Mouse (Mus musculus): ENCODE measurements around the gene Gm49395. TPM values are rescaled to one million over a fixed set of nuclear protein-coding genes. Genes with fewer than 3 reads are reported as not detected.

Gene Gm49395
- polyA plus RNA-seq (2021) = 2.2 TPM

- ATAC-seq = peak; percentile 96
- H3K27me3 ChIP-seq = no peaks in the 10 kb centered on the region
- in situ Hi-C loops (cut with MboI; ENCODE audit: low pct_unique_long_range_greater_than_20kb) = loop anchor here (25.0 kb wide), 1 partner anchor 1611 kb away; no protein-coding TSS in a partner anchor
- TF ChIP-seq CTCF (IDR thresholded peaks at IDR 0.05) = peak; percentile 70
- CTCF ChIA-PET = interaction anchor here (0.9 to 1.5 kb wide), 3 partner anchors 31 to 114 kb away, joined by 3 to 4 read pairs (median 3); no protein-coding TSS in a partner anchor
- peak; percentile 88 for DNase-seq (ENCODE audit: low read depth, low spot score)
- POLR2A ChIA-PET = interaction anchor here (3.5 kb wide), 1 partner anchor 11 kb away, joined by 19 read pairs; the partner anchor contains the start of gene Pelo
Observed at GRCm38 (mm10) chr13:115101355-115102191, at the start of gene Gm49395, which contains the start of gene Itga1. Gene Gm49395, minus strand, starts transcription at chr13:115101921. Gene Itga1, minus strand, starts transcription at chr13:115101964.

GRCm38 (mm10) chr13:115150602-115151001 is 48.9 kb upstream of the Gm49395 start:
- no peaks in the 10 kb centered on the region for H3K27me3 ChIP-seq
- ATAC-seq = no peak
- no peak for DNase-seq (ENCODE audit: low read depth, low spot score)
- CTCF ChIA-PET = interaction anchor here (0.9 to 1.1 kb wide), 2 partner anchors 11 to 18 kb away, joined by 3 to 4 read pairs; no protein-coding TSS in a partner anchor
- in situ Hi-C loops (cut with MboI; ENCODE audit: low pct_unique_long_range_greater_than_20kb) = no loop called here
- POLR2A ChIA-PET = no interaction called here
- TF ChIP-seq CTCF (IDR thresholded peaks at IDR 0.05) = no peak

- POLR2A ChIA-PET = no interaction called here
- no peaks in the 10 kb centered on the region for H3K27me3 ChIP-seq
- in situ Hi-C loops (cut with MboI; ENCODE audit: low pct_unique_long_range_greater_than_20kb) = no loop called here
- no peak for TF ChIP-seq CTCF (IDR thresholded peaks at IDR 0.05)
- ATAC-seq = no peak
- CTCF ChIA-PET = interaction anchor here (1.1 to 1.2 kb wide), 2 partner anchors 8 to 19 kb away, joined by 3 to 4 read pairs; no protein-coding TSS in a partner anchor
- DNase-seq (ENCODE audit: low read depth, low spot score) = no peak
Observed at GRCm38 (mm10) chr13:115149849-115150248, 48.1 kb upstream of the Gm49395 start.

GRCm38 (mm10) chr13:115143575-115143974 is 41.9 kb upstream of the Gm49395 start:
- POLR2A ChIA-PET = interaction anchor here (0.8 kb wide), 1 partner anchor 261 kb away, joined by 4 read pairs; no protein-coding TSS in a partner anchor
- in situ Hi-C loops (cut with MboI; ENCODE audit: low pct_unique_long_range_greater_than_20kb) = no loop called here
- CTCF ChIA-PET = interaction anchor here (0.8 to 1.7 kb wide), 5 partner anchors 9 to 313 kb away, joined by 3 to 4 read pairs (median 3); no protein-coding TSS in a partner anchor
- no peaks in the 10 kb centered on the region for H3K27me3 ChIP-seq
- TF ChIP-seq CTCF (IDR thresholded peaks at IDR 0.05) = no peak
- ATAC-seq = peak; percentile 75
- DNase-seq (ENCODE audit: low read depth, low spot score) = no peak

GRCm38 (mm10) chr13:115142066-115142465 is 40.3 kb upstream of the Gm49395 start:
- no peak for TF ChIP-seq CTCF (IDR thresholded peaks at IDR 0.05)
- no peaks in the 10 kb centered on the region for H3K27me3 ChIP-seq
- ATAC-seq (no peak), DNase-seq (ENCODE audit: low read depth, low spot score) (no peak)
- POLR2A ChIA-PET = no interaction called here
- CTCF ChIA-PET = interaction anchor here (0.8 to 0.9 kb wide), 3 partner anchors 9 to 22 kb away, joined by 3 read pairs; no protein-coding TSS in a partner anchor
- in situ Hi-C loops (cut with MboI; ENCODE audit: low pct_unique_long_range_greater_than_20kb) = no loop called here

- POLR2A ChIA-PET = interaction anchor here (0.5 kb wide), 1 partner anchor 50 kb away, joined by 3 read pairs; no protein-coding TSS in a partner anchor
- ATAC-seq = peak; percentile 95
- no peak for TF ChIP-seq CTCF (IDR thresholded peaks at IDR 0.05)
- H3K27me3 ChIP-seq = no peaks in the 10 kb centered on the region
- in situ Hi-C loops (cut with MboI; ENCODE audit: low pct_unique_long_range_greater_than_20kb) = no loop called here
- DNase-seq (ENCODE audit: low read depth, low spot score) = no peak
- CTCF ChIA-PET = interaction anchor here (0.6 to 1.3 kb wide), 3 partner anchors 12 to 18 kb away, joined by 3 to 6 read pairs (median 3); no protein-coding TSS in a partner anchor
Observed at GRCm38 (mm10) chr13:115138513-115138912, 36.8 kb upstream of the Gm49395 start.

GRCm38 (mm10) chr13:115136761-115137160 is 35.0 kb upstream of the Gm49395 start:
- in situ Hi-C loops (cut with MboI; ENCODE audit: low pct_unique_long_range_greater_than_20kb) = no loop called here
- CTCF ChIA-PET = interaction anchor here (1.0 kb wide), 1 partner anchor 15 kb away, joined by 3 read pairs; no protein-coding TSS in a partner anchor

GRCm38 (mm10) chr13:115132435-115132834 is 30.7 kb upstream of the Gm49395 start:
- H3K27me3 ChIP-seq = no peaks in the 10 kb centered on the region
- no peak for TF ChIP-seq CTCF (IDR thresholded peaks at IDR 0.05)
- POLR2A ChIA-PET = no interaction called here
- no peak for DNase-seq (ENCODE audit: low read depth, low spot score)
- in situ Hi-C loops (cut with MboI; ENCODE audit: low pct_unique_long_range_greater_than_20kb) = no loop called here
- ATAC-seq = peak; percentile 73
- CTCF ChIA-PET = interaction anchor here (0.9 kb wide), 1 partner anchor 32 kb away, joined by 3 read pairs; no protein-coding TSS in a partner anchor

More at GRCm38 (mm10) chr13:115136761-115137160, 35.0 kb upstream of the Gm49395 start:
- POLR2A ChIA-PET = no interaction called here
- ATAC-seq (no peak), DNase-seq (ENCODE audit: low read depth, low spot score) (no peak)
- H3K27me3 ChIP-seq = no peaks in the 10 kb centered on the region
- no peak for TF ChIP-seq CTCF (IDR thresholded peaks at IDR 0.05)

GRCm38 (mm10) chr13:115131381-115131780 is 29.7 kb upstream of the Gm49395 start:
- no peak for ATAC-seq
- no peak for TF ChIP-seq CTCF (IDR thresholded peaks at IDR 0.05)
- no peaks in the 10 kb centered on the region for H3K27me3 ChIP-seq
- DNase-seq (ENCODE audit: low read depth, low spot score) = no peak
- POLR2A ChIA-PET = interaction anchor here (0.6 kb wide), 2 partner anchors 187 to 1667 kb away, joined by 3 to 4 read pairs; no protein-coding TSS in a partner anchor
- CTCF ChIA-PET = no interaction called here
- in situ Hi-C loops (cut with MboI; ENCODE audit: low pct_unique_long_range_greater_than_20kb) = no loop called here

- DNase-seq (ENCODE audit: low read depth, low spot score) (no peak), ATAC-seq (no peak)
- no peak for TF ChIP-seq CTCF (IDR thresholded peaks at IDR 0.05)
- POLR2A ChIA-PET = no interaction called here
- CTCF ChIA-PET = interaction anchor here (1.1 kb wide), 1 partner anchor 9 kb away, joined by 3 read pairs; no protein-coding TSS in a partner anchor
- no peaks in the 10 kb centered on the region for H3K27me3 ChIP-seq
- in situ Hi-C loops (cut with MboI; ENCODE audit: low pct_unique_long_range_greater_than_20kb) = no loop called here
Observed at GRCm38 (mm10) chr13:115130035-115130434, 28.3 kb upstream of the Gm49395 start.
